ENCODE assay signal across 9 mouse cellular contexts in the genomic region with DNA sequence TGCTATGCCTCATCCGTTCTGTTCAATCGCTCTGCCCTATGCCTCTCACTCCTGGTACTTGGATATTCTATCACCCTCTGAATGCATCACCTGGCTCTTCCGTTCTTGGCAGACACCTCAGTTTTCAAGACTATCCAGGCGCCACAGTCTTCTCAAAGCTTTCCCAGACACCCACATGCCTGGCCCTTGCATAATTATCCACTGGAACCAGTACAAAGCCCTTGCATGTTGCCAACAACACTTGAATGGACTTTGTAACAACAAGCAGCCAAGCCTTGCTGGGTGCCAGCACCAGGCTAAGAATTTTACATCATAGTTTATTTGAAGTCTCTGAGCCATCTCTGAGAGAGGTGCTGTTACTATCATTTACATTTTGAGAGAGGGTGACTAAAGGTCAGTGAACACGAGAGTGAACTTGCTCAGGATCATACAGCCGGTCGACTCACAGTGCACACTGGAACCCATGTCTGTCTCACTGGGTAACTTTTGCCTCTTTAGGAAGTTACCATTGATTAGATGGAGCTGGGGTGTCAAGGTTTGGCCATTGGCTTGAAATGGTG.
DNase-seq lines count a peak whose midpoint lies in the region; ATAC-seq lines count a peak whose summit lies in the region.
"Had no signal": no experiment of that assay in that cellular context is flagged by ENCODE, and none has a peak within 500 bp of the region (broad histone marks: within the 10 kb centered on the region; RNA-seq: fewer than 3 reads in every experiment).

No protein-coding gene starts in this region.

- no peak overlapping the region for H3K9ac ChIP-seq in forebrain, embryonic 14.5 days (ENCODE audit: low read length)
- no peak overlapping the region for H3K9ac ChIP-seq in intestine, embryonic 16.5 days (ENCODE audit: low read depth, low read length)
- H3K9ac ChIP-seq: liver, embryonic 13.5 days had no signal

- ATAC-seq in forebrain, embryonic 14.5 days = peak; percentile 47; the same call in 1 of the 2 replicates
- no peak for ATAC-seq in intestine, embryonic 16.5 days

- H3K27ac ChIP-seq in forebrain, embryonic 14.5 days (ENCODE audit: low read depth, low read length) = no peak overlapping the region
- no peak overlapping the region for H3K27ac ChIP-seq in forebrain, embryonic 10.5 days
- H3K27ac ChIP-seq in intestine, embryonic 16.5 days (ENCODE audit: low read length) = no peak overlapping the region
- H3K27ac ChIP-seq: liver, embryonic 13.5 days had no signal

- peaks cover 7% of the 10 kb centered on the region; the same call in 1 of the 2 replicates for H3K4me1 ChIP-seq in forebrain, embryonic 14.5 days (ENCODE audit: control insufficient read depth, insufficient read depth, low read length)
- H3K4me1 ChIP-seq in forebrain, embryonic 10.5 days = no peaks in the 10 kb centered on the region
- no peaks in the 10 kb centered on the region for H3K4me1 ChIP-seq in intestine, embryonic 16.5 days (ENCODE audit: control insufficient read depth, insufficient read depth, low read length)
- H3K4me1 ChIP-seq: liver, embryonic 13.5 days had no signal

- H3K27me3 ChIP-seq in forebrain, embryonic 14.5 days (replicated peaks; ENCODE audit: control insufficient read depth, insufficient read depth, low read length) = no peaks in the 10 kb centered on the region
- no peaks in the 10 kb centered on the region for H3K27me3 ChIP-seq in forebrain, embryonic 10.5 days (ENCODE audit: poor library complexity, severe bottlenecking)
- H3K27me3 ChIP-seq in intestine, embryonic 16.5 days (replicated peaks; ENCODE audit: control insufficient read depth, insufficient read depth, low read length) = no peaks in the 10 kb centered on the region
- H3K27me3 ChIP-seq: liver, embryonic 13.5 days had no signal

- H3K9me3 ChIP-seq in forebrain, embryonic 14.5 days (replicated peaks; ENCODE audit: control insufficient read depth, low read length) = no peaks in the 10 kb centered on the region
- H3K9me3 ChIP-seq in forebrain, embryonic 10.5 days = no peaks in the 10 kb centered on the region
- no peaks in the 10 kb centered on the region for H3K9me3 ChIP-seq in intestine, embryonic 16.5 days (ENCODE audit: control insufficient read depth, low read length)
- H3K9me3 ChIP-seq: liver, embryonic 13.5 days had no signal

- DNase-seq in forebrain, embryonic 14.5 days (ENCODE audit: low spot score) = peak; percentile 78
- DNase-seq in forebrain, embryonic 10.5 days (ENCODE audit: extremely low spot score, low spot score) = no peak
- DNase-seq in ovary, adult 18-20 months (ENCODE audit: low spot score) = peak; percentile 4
- DNase-seq in ovary, postnatal 10 days (ENCODE audit: low spot score) = no peak
- DNase-seq in layer of hippocampus, adult 8-10 months (ENCODE audit: low spot score in 2 of 2) = peak; percentile 63
- DNase-seq in right cerebral cortex, postnatal 25 days = peak; percentile 72
- no peak for DNase-seq in thymus, postnatal 10 days (ENCODE audit: low spot score in 2 of 2)
- DNase-seq: liver, embryonic 13.5 days had no signal

- no peak overlapping the region for H3K4me2 ChIP-seq in forebrain, embryonic 14.5 days (ENCODE audit: low read length)
- no peak overlapping the region for H3K4me2 ChIP-seq in intestine, embryonic 16.5 days (ENCODE audit: low read depth, low read length)
- H3K4me2 ChIP-seq: liver, embryonic 13.5 days had no signal

- WGBS in forebrain, embryonic 14.5 days = 78% methylated on average over 7 of the region's 7 CpGs
- 92% methylated on average over 7 of the region's 7 CpGs for WGBS in forebrain, embryonic 10.5 days
- 83% methylated on average over 7 of the region's 7 CpGs for whole genome bisulfite sequencing in intestine, embryonic 16.5 days

- H3K4me3 ChIP-seq in forebrain, embryonic 14.5 days (ENCODE audit: low read depth, low read length) = no peak overlapping the region
- no peak overlapping the region for H3K4me3 ChIP-seq in forebrain, embryonic 10.5 days
- no peak overlapping the region for H3K4me3 ChIP-seq in intestine, embryonic 16.5 days (ENCODE audit: low read length)
- H3K4me3 ChIP-seq: liver, embryonic 13.5 days had no signal

- no peaks in the 10 kb centered on the region for H3K36me3 ChIP-seq in forebrain, embryonic 14.5 days (ENCODE audit: control insufficient read depth, insufficient read depth, low read length)
- H3K36me3 ChIP-seq in forebrain, embryonic 10.5 days (replicated peaks) = no peaks in the 10 kb centered on the region
- H3K36me3 ChIP-seq in intestine, embryonic 16.5 days (ENCODE audit: control insufficient read depth, insufficient read depth, low read length) = no peaks in the 10 kb centered on the region
- H3K36me3 ChIP-seq: liver, embryonic 13.5 days had no signal

Comparison
In these comparisons a context has a peak if more than half of its experiments do, and no peak if none do; other contexts are left out.
1. DNase-seq: peak in forebrain, embryonic 14.5 days (single experiment), ovary, adult 18-20 months (single experiment), layer of hippocampus, adult 8-10 months (2 of 2) and right cerebral cortex, postnatal 25 days (single experiment); none in forebrain, embryonic 10.5 days (single experiment), ovary, postnatal 10 days (single experiment) and thymus, postnatal 10 days (0 of 2).